Mouse (Mus musculus): ENCODE data around the gene Ank. TPM values are rescaled to one million over a fixed set of nuclear protein-coding genes. Genes with fewer than 3 reads are reported as not detected.

Ank gene
- polyA plus RNA-seq, 1 experiment from 2014 or later: 8.9 TPM

- H3K9me3 ChIP-seq: no peaks in the 10 kb centered on the region
- 42% methylated on average over 3 of the region's 3 CpGs for WGBS
- H3K27ac ChIP-seq: no peak overlapping the region; the same call in 1 of the 2 replicates
- H3K4me2 ChIP-seq: no peak overlapping the region
- H3K27me3 ChIP-seq: no peaks in the 10 kb centered on the region
- no peak for ATAC-seq (ENCODE audit: insufficient number of reproducible peaks, insufficient read depth, low FRiP score, low TSS enrichment, low read depth)
- H3K4me3 ChIP-seq: no peak overlapping the region
- H3K36me3 ChIP-seq: peaks cover 18% of the 10 kb centered on the region; the same call in 1 of the 2 replicates
- no peaks in the 10 kb centered on the region for H3K4me1 ChIP-seq
- no peak overlapping the region for H3K9ac ChIP-seq
Observed at GRCm38 (mm10) chr15:27581640-27582039, 115.2 kb downstream of the Ank start.

GRCm38 (mm10) chr15:27582428-27582827 is 116.0 kb downstream of the Ank start:
- Histone ChIP-seq H3K4me3 (no peak overlapping the region), H3K4me2 (no peak overlapping the region), H3K9ac (no peak overlapping the region), H3K4me1 (no peaks in the 10 kb centered on the region), H3K27ac (no peak overlapping the region), H3K9me3 (no peaks in the 10 kb centered on the region), H3K36me3 (peaks cover 18% of the 10 kb centered on the region; the same call in 1 of the 2 replicates), H3K27me3 (no peaks in the 10 kb centered on the region)
- WGBS: 89% methylated on average over 3 of the region's 3 CpGs
- ATAC-seq (ENCODE audit: insufficient number of reproducible peaks, insufficient read depth, low FRiP score, low TSS enrichment, low read depth): no peak

DNA sequence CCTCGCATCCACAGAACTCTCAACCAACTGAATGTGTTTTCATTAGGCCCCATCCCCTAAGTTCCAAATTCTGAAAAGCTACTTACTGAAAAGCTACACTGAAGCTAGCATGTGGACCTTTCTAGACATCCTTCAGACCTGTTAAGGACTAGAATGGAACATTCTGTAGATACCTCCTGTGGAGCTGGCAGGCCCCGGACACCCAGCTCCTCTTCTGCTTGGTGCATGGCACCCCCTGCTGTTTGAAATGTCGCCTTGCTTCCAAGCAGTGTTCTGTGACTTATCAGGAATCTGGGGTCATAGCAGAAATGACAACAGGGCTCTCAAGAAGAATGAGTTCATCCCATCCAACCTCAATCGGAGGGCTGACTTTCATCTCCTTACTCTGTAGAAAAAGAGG is 116.6 kb downstream of the Ank start:
- no peak overlapping the region for H3K9ac ChIP-seq
- 75% methylated on average over 4 of the region's 4 CpGs for WGBS
- no peaks in the 10 kb centered on the region for H3K9me3 ChIP-seq
- ATAC-seq (ENCODE audit: insufficient number of reproducible peaks, insufficient read depth, low FRiP score, low TSS enrichment, low read depth): no peak
- no peak overlapping the region for H3K4me2 ChIP-seq
- H3K27ac ChIP-seq: no peak overlapping the region
- no peaks in the 10 kb centered on the region for H3K4me1 ChIP-seq
- no peak overlapping the region for H3K4me3 ChIP-seq
- H3K27me3 ChIP-seq: no peaks in the 10 kb centered on the region
- H3K36me3 ChIP-seq: peaks cover 18% of the 10 kb centered on the region; the same call in 1 of the 2 replicates

- ATAC-seq (ENCODE audit: insufficient number of reproducible peaks, insufficient read depth, low FRiP score, low TSS enrichment, low read depth): no peak
Observed at GRCm38 (mm10) chr15:27583620-27584019, 117.1 kb downstream of the Ank start.

DNA sequence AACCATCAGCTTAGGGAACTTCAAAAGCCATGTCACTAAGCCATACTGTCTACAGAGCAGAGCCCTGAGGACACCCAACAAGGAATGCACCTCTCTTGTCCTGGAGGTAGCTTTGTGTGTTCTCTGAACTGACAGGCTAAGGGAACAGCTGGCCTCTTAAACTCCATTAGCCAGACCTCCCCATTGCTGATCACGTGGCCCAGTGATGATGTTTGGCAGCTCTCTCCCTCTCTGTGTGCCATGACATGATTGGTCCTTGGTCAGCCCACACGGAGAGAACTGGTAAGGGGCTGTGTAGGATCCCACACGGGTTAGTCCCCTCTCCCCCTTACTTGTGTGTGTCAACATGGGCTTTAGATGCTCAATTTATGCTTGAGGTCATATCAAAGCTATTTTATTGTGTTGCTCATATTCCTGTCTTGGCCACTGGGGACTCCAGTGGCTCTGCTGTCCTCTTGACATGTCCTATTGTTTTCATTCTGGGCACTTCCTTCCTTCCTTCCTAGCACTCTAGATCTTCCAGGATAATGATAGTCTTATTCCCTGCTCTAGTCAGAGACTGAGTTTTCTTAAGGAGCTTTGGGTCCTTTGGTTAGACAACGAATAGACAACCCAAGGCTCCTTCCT is 119.1 kb downstream of the Ank start:
- Histone ChIP-seq H3K4me2 (no peak overlapping the region), H3K27me3 (no peaks in the 10 kb centered on the region), H3K4me3 (no peak overlapping the region), H3K36me3 (peaks cover 30% of the 10 kb centered on the region), H3K9ac (no peak overlapping the region), H3K4me1 (no peaks in the 10 kb centered on the region), H3K27ac (no peak overlapping the region), H3K9me3 (no peaks in the 10 kb centered on the region)
- 81% methylated on average over 4 of the region's 4 CpGs for WGBS
- no peak for ATAC-seq (ENCODE audit: insufficient number of reproducible peaks, insufficient read depth, low FRiP score, low TSS enrichment, low read depth)

More at GRCm38 (mm10) chr15:27583620-27584019, 117.1 kb downstream of the Ank start:
- H3K27me3 ChIP-seq: no peaks in the 10 kb centered on the region
- H3K4me2 ChIP-seq: no peak overlapping the region
- H3K27ac ChIP-seq: no peak overlapping the region
- no peaks in the 10 kb centered on the region for H3K4me1 ChIP-seq
- no peaks in the 10 kb centered on the region for H3K9me3 ChIP-seq
- H3K4me3 ChIP-seq: no peak overlapping the region
- H3K9ac ChIP-seq: no peak overlapping the region
- peaks cover 18% of the 10 kb centered on the region; the same call in 1 of the 2 replicates for H3K36me3 ChIP-seq
- 92% methylated on average over 6 of the region's 6 CpGs for WGBS

DNA sequence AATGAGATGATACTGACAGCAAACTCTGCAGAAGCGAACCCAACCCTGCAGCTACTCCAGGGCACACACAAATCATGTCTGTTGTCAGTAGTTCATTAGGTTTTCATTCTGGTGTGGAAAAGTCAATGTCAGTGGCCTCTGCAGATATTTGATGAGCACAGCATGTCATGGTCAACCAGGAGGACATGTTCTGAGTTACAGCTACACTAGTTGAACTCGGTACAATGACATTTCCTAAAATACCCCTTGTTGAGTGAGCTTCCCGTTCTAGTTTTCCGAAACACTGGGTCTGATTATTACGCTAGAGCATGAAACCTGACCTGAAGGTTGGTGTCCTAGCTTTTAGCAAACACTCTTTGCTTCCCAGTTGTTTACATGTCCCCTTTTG is 119.6 kb downstream of the Ank start:
- Histone ChIP-seq H3K4me3 (no peak overlapping the region), H3K27ac (no peak overlapping the region), H3K27me3 (no peaks in the 10 kb centered on the region), H3K4me2 (no peak overlapping the region), H3K9me3 (no peaks in the 10 kb centered on the region), H3K9ac (no peak overlapping the region), H3K36me3 (peaks cover 35% of the 10 kb centered on the region), H3K4me1 (no peaks in the 10 kb centered on the region)
- WGBS: 84% methylated on average over 5 of the region's 5 CpGs
- ATAC-seq (ENCODE audit: insufficient number of reproducible peaks, insufficient read depth, low FRiP score, low TSS enrichment, low read depth): no peak

GRCm38 (mm10) chr15:27588087-27588826 is 121.8 kb downstream of the Ank start:
- WGBS: 83% methylated on average over 14 of the region's 14 CpGs
- H3K9me3 ChIP-seq: no peaks in the 10 kb centered on the region
- H3K4me1 ChIP-seq: peaks cover 9% of the 10 kb centered on the region; the same call in 1 of the 2 replicates
- H3K4me2 ChIP-seq: no peak overlapping the region
- H3K9ac ChIP-seq: no peak overlapping the region
- no peak overlapping the region for H3K27ac ChIP-seq
- H3K36me3 ChIP-seq: peaks cover 47% of the 10 kb centered on the region
- no peak for ATAC-seq (ENCODE audit: insufficient number of reproducible peaks, insufficient read depth, low FRiP score, low TSS enrichment, low read depth)
- H3K4me3 ChIP-seq: no peak overlapping the region
- H3K27me3 ChIP-seq: no peaks in the 10 kb centered on the region

- 95% methylated on average over 9 of the region's 9 CpGs for WGBS
- Histone ChIP-seq H3K4me1 (peaks cover 19% of the 10 kb centered on the region), H3K9ac (no peak overlapping the region), H3K4me2 (no peak overlapping the region), H3K9me3 (no peaks in the 10 kb centered on the region), H3K36me3 (peaks cover 46% of the 10 kb centered on the region), H3K27ac (no peak overlapping the region), H3K27me3 (no peaks in the 10 kb centered on the region), H3K4me3 (no peak overlapping the region)
- no peak for ATAC-seq (ENCODE audit: insufficient number of reproducible peaks, insufficient read depth, low FRiP score, low TSS enrichment, low read depth)
Observed at GRCm38 (mm10) chr15:27590812-27591211, 124.3 kb downstream of the Ank start.

DNA sequence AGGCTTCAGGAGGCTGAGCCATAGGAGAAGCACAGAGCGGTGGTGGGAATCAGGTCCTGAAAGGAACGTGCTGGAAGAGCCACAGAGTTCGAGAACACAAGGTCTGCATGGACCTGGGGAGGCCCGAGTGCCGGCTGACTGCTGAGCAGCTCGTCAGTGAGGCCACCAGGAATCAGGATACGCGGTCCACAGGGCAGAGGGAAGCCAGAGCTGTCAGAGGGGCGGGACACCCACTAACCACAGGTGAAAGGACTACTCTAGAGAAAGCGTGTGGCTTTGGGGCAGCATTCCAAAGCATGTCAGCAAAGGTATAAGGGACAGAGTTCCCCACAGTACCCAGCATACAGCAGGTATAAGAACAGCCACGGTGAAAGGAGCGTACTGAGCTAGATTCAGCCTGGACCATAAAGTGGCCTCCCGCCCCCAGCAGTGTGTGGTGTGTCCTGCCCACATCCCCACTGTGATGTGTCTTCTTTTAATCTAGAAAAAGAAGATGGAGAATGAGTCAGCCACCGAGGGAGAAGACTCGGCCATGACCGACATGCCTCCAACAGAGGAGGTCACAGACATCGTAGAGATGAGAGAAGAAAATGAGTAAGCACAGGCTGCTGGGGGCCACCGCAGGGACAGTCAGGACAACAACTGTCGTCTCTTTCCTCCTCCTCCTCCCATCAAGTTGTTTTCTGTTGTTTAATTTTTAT is 126.3 kb downstream of the Ank start:
- Histone ChIP-seq H3K27ac (no peak overlapping the region), H3K9me3 (no peaks in the 10 kb centered on the region), H3K9ac (no peak overlapping the region), H3K4me1 (peaks cover 21% of the 10 kb centered on the region), H3K27me3 (no peaks in the 10 kb centered on the region), H3K36me3 (peaks cover 46% of the 10 kb centered on the region), H3K4me2 (no peak overlapping the region), H3K4me3 (no peak overlapping the region)
- 84% methylated on average over 19 of the region's 19 CpGs for WGBS
- no peak for ATAC-seq (ENCODE audit: insufficient number of reproducible peaks, insufficient read depth, low FRiP score, low TSS enrichment, low read depth)

GRCm38 (mm10) chr15:27593717-27594116 is 127.2 kb downstream of the Ank start:
- 82% methylated on average over 13 of the region's 13 CpGs for WGBS
- no peak for ATAC-seq (ENCODE audit: insufficient number of reproducible peaks, insufficient read depth, low FRiP score, low TSS enrichment, low read depth)
- Histone ChIP-seq H3K27ac (no peak overlapping the region), H3K4me2 (no peak overlapping the region), H3K36me3 (peaks cover 47% of the 10 kb centered on the region), H3K9me3 (no peaks in the 10 kb centered on the region), H3K9ac (no peak overlapping the region), H3K4me1 (peaks cover 21% of the 10 kb centered on the region), H3K4me3 (no peak overlapping the region), H3K27me3 (no peaks in the 10 kb centered on the region)

GRCm38 (mm10) chr15:27594973-27595372 is 128.5 kb downstream of the Ank start:
- H3K4me3 ChIP-seq: no peak overlapping the region
- no peak overlapping the region for H3K4me2 ChIP-seq
- peak overlapping the region; percentile 68; the same call in 1 of the 2 replicates for H3K27ac ChIP-seq
- H3K36me3 ChIP-seq: peaks cover 51% of the 10 kb centered on the region
- H3K9me3 ChIP-seq: no peaks in the 10 kb centered on the region
- no peak for ATAC-seq (ENCODE audit: insufficient number of reproducible peaks, insufficient read depth, low FRiP score, low TSS enrichment, low read depth)
- no peak overlapping the region for H3K9ac ChIP-seq
- H3K4me1 ChIP-seq: peaks cover 21% of the 10 kb centered on the region
- H3K27me3 ChIP-seq: no peaks in the 10 kb centered on the region
- 38% methylated on average over 4 of the region's 4 CpGs for WGBS
